Mouse (Mus musculus) midbrain, embryonic 14.5 days (tissue): ENCODE results near the gene Ppil2. TPM values are rescaled to one million over a fixed set of nuclear protein-coding genes. Genes with fewer than 3 reads are reported as not detected.

Source experiments
- ATAC-seq: fragments of 200-750 bp; cut with Nextera tagmentation; 2 replicates; pipeline ENCODE4 v1.8.0; 2017; ENCODE audit warnings: moderate number of reproducible peaks, moderate library complexity; ENCODE audit not compliant: low FRiP score, low TSS enrichment
- DNase-seq: peaks from one replicate; pipeline ENCODE4 v3.0.0-alpha.2; 2015
- H3K27ac ChIP-seq: fragments of 300-500 bp; sonication (generic); replicated peaks from 2 replicates; pipeline ENCODE4 v1.5.1; 2014; ENCODE audit warnings: mild to moderate bottlenecking, low read depth, low read length, moderate library complexity
- H3K27me3 ChIP-seq: fragments of 300-500 bp; sonication (generic); 2 replicates; pipeline ENCODE4 v1.6.1; 2014; ENCODE audit warnings: low read length, control low read depth, mixed read lengths; ENCODE audit not compliant: control insufficient read depth, insufficient read depth
- H3K36me3 ChIP-seq: fragments of 300-500 bp; sonication (generic); 2 replicates; pipeline ENCODE4 v1.6.1; 2014; ENCODE audit warnings: low read length, control low read depth; ENCODE audit not compliant: control insufficient read depth, insufficient read depth
- H3K4me1 ChIP-seq: fragments of 300-500 bp; sonication (generic); 2 replicates; pipeline ENCODE4 v1.6.1; 2014; ENCODE audit warnings: mild to moderate bottlenecking, antibody characterized with exemption, low read length, control low read depth; ENCODE audit not compliant: control insufficient read depth, insufficient read depth
- H3K4me2 ChIP-seq: fragments of 300-500 bp; sonication (generic); 2 replicates; pipeline ENCODE4 v1.6.1; 2014; ENCODE audit warnings: mild to moderate bottlenecking, low read length, moderate library complexity
- H3K4me3 ChIP-seq: fragments of 300-500 bp; sonication (generic); replicated peaks from 2 replicates; pipeline ENCODE4 v1.5.1; 2014; ENCODE audit warnings: low read depth, low read length
- H3K9ac ChIP-seq: fragments of 300-500 bp; sonication (generic); replicated peaks from 2 replicates; pipeline ENCODE4 v1.6.1; 2014; ENCODE audit warnings: mild to moderate bottlenecking, low read length, moderate library complexity
- H3K9me3 ChIP-seq: fragments of 300-500 bp; sonication (generic); 2 replicates; pipeline ENCODE4 v1.6.1; 2016; ENCODE audit warnings: low read length, control low read depth, mixed read lengths; ENCODE audit not compliant: control insufficient read depth
- WGBS: fragments of 180-500 bp; shearing (Covaris S2); extraction: QIAGEN DNeasy Blood & Tissue Kit; methylation state at CpG from one replicate; pipeline ENCODE4 v1.1.7; 2014; 5-methylcytosine and 5-hydroxymethylcytosine counted together
- polyA plus RNA-seq: library from polyadenylated mRNA; unstranded; fragments of >200 nt; fragmentation: Nextera tagmentation; extraction: Ambion mirVana; gene quantifications from 2 replicates; pipeline ENCODE4 v1.2.1, GENCODE M21; 2014

Gene Ppil2
- polyA plus RNA-seq, 1 experiment from 2014 or later: 145 TPM

DNA sequence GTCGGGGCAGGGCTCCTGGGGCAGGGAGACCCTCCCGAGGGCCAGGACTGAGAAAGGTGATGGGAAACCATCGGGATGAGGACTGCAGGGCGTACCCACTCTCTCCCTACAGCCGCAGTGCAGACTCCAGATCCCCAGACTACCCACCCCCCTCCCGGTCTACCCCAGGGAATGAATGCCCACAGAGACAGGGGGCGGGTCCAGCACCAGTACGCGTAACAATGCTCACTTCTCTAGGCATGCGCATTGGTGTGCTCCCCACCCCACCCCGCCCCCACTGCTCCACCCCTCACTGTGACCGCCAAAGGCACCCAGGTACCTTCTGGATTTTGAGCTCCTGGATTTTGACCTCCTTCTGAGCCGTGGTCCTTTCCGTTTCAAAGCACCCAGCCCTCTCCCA lies 10.5 kb upstream of the Ppil2 start:
- H3K4me1 ChIP-seq: peaks cover 16% of the 10 kb centered on the region
- H3K27ac ChIP-seq: no peak overlapping the region
- no peak overlapping the region for H3K9ac ChIP-seq
- peak overlapping the region; percentile 3; the same call in 1 of the 2 replicates for H3K4me3 ChIP-seq
- ATAC-seq (no peak), DNase-seq (peak; percentile 41)
- no peaks in the 10 kb centered on the region for H3K9me3 ChIP-seq
- no peaks in the 10 kb centered on the region for H3K27me3 ChIP-seq
- peak overlapping the region; percentile 36 for H3K4me2 ChIP-seq
- WGBS: 42% methylated on average over 14 of the region's 14 CpGs
- 0 out of 2 replicates have a peak, but pooled peaks cover 2% of the 10 kb centered on the region for H3K36me3 ChIP-seq

DNA sequence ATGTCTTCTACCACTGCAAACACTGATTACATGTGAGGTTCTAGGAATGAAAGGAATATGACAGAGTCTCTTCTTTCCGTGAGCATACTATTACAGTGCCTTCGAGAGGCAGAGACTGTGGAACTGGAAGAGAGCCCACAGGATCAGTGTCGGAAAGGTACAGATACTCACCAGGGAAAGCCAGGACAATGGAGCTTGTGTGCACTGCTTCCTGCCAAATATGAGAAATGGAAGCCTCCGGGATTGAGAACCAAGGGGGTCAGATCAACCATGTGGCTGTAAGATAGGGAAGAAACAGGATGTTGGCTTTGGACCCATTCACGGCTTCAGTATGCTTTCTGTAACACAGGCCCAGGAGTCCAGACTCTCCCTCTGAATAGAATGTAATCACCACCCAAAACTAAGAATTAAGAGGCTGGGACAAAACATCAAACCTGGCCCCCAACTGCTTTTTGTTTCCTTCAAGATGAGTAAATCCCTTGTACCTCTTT lies 6.3 kb upstream of the Ppil2 start:
- ATAC-seq (no peak), DNase-seq (no peak)
- Histone ChIP-seq H3K27me3 (no peaks in the 10 kb centered on the region), H3K9ac (no peak overlapping the region), H3K27ac (no peak overlapping the region), H3K4me2 (no peak overlapping the region), H3K4me1 (no peaks in the 10 kb centered on the region), H3K4me3 (no peak overlapping the region), H3K9me3 (no peaks in the 10 kb centered on the region), H3K36me3 (peaks cover 8% of the 10 kb centered on the region)
- WGBS: 95% methylated on average over 5 of the region's 5 CpGs

GRCm38 (mm10) chr16:17104600-17104999 lies 6.5 kb downstream of the Ppil2 start:
- H3K36me3 ChIP-seq: peaks cover 74% of the 10 kb centered on the region
- no peaks in the 10 kb centered on the region for H3K27me3 ChIP-seq
- no peaks in the 10 kb centered on the region for H3K9me3 ChIP-seq
- no peak overlapping the region for H3K4me2 ChIP-seq
- ATAC-seq: no peak
- H3K9ac ChIP-seq: no peak overlapping the region
- no peak overlapping the region for H3K4me3 ChIP-seq
- H3K4me1 ChIP-seq: no peaks in the 10 kb centered on the region
- H3K27ac ChIP-seq: no peak overlapping the region
- DNase-seq: no peak
- WGBS: 91% methylated on average over 4 of the region's 4 CpGs

GRCm38 (mm10) chr16:17102630-17103220 lies 8.3 kb downstream of the Ppil2 start:
- no peaks in the 10 kb centered on the region for H3K4me1 ChIP-seq
- ATAC-seq (no peak), DNase-seq (peak; percentile 40)
- H3K36me3 ChIP-seq: peaks cover 84% of the 10 kb centered on the region
- no peak overlapping the region for H3K4me3 ChIP-seq
- H3K4me2 ChIP-seq: no peak overlapping the region
- H3K27ac ChIP-seq: no peak overlapping the region
- no peaks in the 10 kb centered on the region for H3K27me3 ChIP-seq
- H3K9me3 ChIP-seq: no peaks in the 10 kb centered on the region
- WGBS: 69% methylated on average over 7 of the region's 7 CpGs
- no peak overlapping the region for H3K9ac ChIP-seq

DNA sequence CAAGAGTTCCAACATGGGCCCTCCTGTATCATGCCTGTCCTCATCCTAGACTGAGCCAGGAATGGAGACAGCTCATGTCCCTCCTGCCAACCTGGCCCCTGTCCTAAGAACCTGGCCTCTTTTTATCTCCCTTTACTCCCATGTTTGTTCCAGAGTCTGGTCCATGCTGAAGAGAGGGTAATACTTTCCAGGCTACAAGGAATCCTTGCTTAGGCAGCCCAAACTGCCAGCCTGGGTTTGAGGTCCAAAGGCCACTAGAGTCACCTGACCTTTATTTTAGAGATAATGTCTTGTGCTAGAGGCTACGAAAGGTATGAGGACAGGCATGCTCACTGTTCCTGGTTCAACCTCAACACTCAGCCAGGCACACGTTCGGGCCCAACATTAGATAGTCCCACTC lies 14.1 kb downstream of the Ppil2 start:
- Histone ChIP-seq H3K4me3 (no peak overlapping the region), H3K36me3 (peaks cover 85% of the 10 kb centered on the region), H3K27ac (no peak overlapping the region), H3K4me2 (no peak overlapping the region), H3K9me3 (no peaks in the 10 kb centered on the region), H3K9ac (no peak overlapping the region), H3K27me3 (no peaks in the 10 kb centered on the region), H3K4me1 (no peaks in the 10 kb centered on the region)
- WGBS: 96% methylated on average over 3 of the region's 3 CpGs
- ATAC-seq: no peak
- DNase-seq: no peak

DNA sequence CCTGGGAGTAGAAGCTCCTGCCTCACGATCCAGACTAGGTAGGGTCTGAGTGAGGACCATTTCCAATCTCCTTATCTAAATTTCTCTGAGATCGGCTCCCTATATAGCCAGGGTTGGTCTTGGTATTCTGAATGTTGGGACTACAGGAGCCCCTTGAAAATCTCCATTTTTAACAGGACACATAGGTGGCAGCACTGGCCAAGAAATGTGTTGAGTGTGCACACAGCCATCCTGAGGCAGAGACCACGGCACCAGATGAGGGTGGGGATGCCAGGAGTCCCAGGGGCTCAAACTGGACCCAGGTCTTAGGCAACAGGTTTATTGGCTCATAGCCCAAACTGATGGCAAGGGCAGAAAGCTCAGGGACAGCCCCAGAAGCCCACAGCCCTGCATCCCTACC lies 22.7 kb downstream of the Ppil2 start:
- DNase-seq (peak; percentile 46), ATAC-seq (0 out of 2 replicates have a peak, but pooled peaks have one; percentile 11)
- H3K27me3 ChIP-seq: no peaks in the 10 kb centered on the region
- no peak overlapping the region for H3K4me2 ChIP-seq
- no peaks in the 10 kb centered on the region for H3K4me1 ChIP-seq
- no peak overlapping the region for H3K4me3 ChIP-seq
- no peaks in the 10 kb centered on the region for H3K9me3 ChIP-seq
- peaks cover 99% of the 10 kb centered on the region for H3K36me3 ChIP-seq
- no peak overlapping the region for H3K9ac ChIP-seq
- H3K27ac ChIP-seq: no peak overlapping the region
- 71% methylated on average over 3 of the region's 3 CpGs for WGBS

DNA sequence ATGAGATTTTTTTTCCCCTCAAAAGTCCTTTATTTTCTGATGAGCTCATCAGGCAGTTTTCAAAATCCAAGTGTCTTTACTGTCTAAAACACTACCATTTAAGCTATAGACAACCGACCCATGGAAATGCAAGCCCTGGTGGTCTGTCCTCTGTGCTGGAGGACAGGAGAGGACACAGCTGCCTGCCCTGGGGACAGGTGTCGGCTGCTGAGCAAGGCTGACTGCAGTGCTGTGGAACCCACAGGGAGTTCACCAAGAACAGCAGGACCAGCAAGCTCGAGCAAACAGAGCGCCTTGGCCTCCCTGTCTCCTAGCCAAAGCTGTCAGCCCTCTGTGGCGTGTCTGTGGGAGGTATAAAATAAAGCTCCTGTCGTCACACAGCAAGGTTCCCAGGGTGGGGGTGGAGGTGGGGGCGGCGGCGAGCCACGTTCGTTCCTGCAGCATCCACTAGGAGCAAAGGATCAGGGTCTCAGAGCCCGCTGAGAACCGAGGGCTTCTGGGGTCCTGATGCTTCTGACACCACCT lies 24.3 kb downstream of the Ppil2 start:
- Histone ChIP-seq H3K4me1 (no peaks in the 10 kb centered on the region), H3K4me2 (no peak overlapping the region), H3K9me3 (no peaks in the 10 kb centered on the region), H3K9ac (no peak overlapping the region), H3K27me3 (no peaks in the 10 kb centered on the region), H3K36me3 (peaks cover 97% of the 10 kb centered on the region), H3K4me3 (no peak overlapping the region), H3K27ac (no peak overlapping the region)
- no peak for ATAC-seq
- 77% methylated on average over 13 of the region's 13 CpGs for WGBS
- no peak for DNase-seq

DNA sequence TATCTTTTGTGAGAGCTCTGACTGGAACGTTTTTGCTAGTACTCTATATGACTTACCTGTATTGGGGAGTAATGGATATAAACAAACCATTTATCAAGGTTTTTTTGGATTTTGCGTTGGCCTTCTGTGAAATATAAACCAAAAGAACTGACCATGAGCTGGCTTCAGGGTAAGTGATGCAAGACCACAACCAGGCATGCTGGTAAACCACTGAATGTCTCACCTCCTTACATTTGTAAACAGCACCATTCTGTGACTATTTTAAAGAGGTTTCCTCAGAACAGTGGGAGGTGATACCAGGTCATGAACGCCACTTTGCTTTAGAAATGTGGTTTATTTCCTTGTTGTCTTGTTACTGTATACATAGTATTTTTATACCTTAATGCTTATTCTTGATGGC lies 24.8 kb downstream of the Ppil2 start:
- Histone ChIP-seq H3K4me2 (no peak overlapping the region), H3K36me3 (peaks cover 97% of the 10 kb centered on the region), H3K9ac (no peak overlapping the region), H3K4me3 (no peak overlapping the region), H3K4me1 (no peaks in the 10 kb centered on the region), H3K27ac (no peak overlapping the region), H3K27me3 (no peaks in the 10 kb centered on the region), H3K9me3 (no peaks in the 10 kb centered on the region)
- DNase-seq (no peak), ATAC-seq (no peak)
- WGBS: 94% methylated on average over 3 of the region's 3 CpGs

GRCm38 (mm10) chr16:17085636-17086035 lies 25.4 kb downstream of the Ppil2 start:
- 94% methylated on average over 4 of the region's 4 CpGs for WGBS
- Histone ChIP-seq H3K27ac (no peak overlapping the region), H3K27me3 (no peaks in the 10 kb centered on the region), H3K4me1 (no peaks in the 10 kb centered on the region), H3K4me2 (no peak overlapping the region), H3K9ac (no peak overlapping the region), H3K9me3 (no peaks in the 10 kb centered on the region), H3K4me3 (no peak overlapping the region), H3K36me3 (peaks cover 94% of the 10 kb centered on the region)
- no peak for ATAC-seq
- DNase-seq: no peak
